Mouse (Mus musculus) c-Kit-positive CD71-positive TER-119-positive erythroid progenitor cells, embryonic 14.5 days (primary cell): Measurements from ENCODE around the gene Tapbp.
"Not testable (repeated sequence)": the region's sequence is repeated elsewhere in the genome, so short reads cannot be mapped to it uniquely, and the experiment has no call there.

Experiments used
- DNase-seq: peaks from one replicate; pipeline ENCODE4 v3.0.0-alpha.2; 2013; ENCODE audit warnings: low spot score

Gene Tapbp

GRCm38 (mm10) chr17:33948090-33948904 lies 32.6 kb downstream of the Tapbp start:
- DNase-seq, result no peak

DNA sequence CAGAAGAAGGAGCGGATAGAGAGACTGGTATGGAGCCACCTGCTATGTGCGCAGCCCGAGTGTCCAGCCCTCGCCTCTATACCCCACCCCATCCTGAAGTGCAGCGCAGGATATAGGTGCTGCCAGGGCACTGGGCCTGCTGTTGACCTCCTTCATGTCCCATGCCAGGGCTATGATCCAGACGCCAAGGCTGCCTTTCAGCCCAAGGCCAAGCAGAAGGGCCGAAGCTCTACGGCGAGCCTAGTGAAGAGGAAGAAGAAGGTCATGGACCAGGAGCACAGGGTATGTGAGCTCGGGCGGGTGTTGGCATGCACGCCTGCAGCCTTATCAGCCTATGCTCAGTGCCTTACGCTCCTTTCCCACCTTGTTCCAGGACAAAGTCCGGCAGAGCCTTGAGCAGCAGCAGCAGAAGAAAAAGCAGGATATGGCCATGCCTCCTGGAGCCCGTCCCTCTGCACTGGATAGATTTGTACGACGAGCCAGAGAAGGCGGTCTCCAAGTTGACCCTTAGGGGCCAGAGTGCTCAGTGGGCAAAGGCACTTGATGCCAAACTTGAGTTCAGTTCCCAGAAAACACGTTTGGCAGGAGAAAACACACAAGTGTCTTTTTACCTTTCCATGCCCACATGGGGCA lies 33.3 kb downstream of the Tapbp start:
- no peak for DNase-seq

GRCm38 (mm10) chr17:33950131-33950625 lies 34.5 kb downstream of the Tapbp start:
- no peak for DNase-seq

DNA sequence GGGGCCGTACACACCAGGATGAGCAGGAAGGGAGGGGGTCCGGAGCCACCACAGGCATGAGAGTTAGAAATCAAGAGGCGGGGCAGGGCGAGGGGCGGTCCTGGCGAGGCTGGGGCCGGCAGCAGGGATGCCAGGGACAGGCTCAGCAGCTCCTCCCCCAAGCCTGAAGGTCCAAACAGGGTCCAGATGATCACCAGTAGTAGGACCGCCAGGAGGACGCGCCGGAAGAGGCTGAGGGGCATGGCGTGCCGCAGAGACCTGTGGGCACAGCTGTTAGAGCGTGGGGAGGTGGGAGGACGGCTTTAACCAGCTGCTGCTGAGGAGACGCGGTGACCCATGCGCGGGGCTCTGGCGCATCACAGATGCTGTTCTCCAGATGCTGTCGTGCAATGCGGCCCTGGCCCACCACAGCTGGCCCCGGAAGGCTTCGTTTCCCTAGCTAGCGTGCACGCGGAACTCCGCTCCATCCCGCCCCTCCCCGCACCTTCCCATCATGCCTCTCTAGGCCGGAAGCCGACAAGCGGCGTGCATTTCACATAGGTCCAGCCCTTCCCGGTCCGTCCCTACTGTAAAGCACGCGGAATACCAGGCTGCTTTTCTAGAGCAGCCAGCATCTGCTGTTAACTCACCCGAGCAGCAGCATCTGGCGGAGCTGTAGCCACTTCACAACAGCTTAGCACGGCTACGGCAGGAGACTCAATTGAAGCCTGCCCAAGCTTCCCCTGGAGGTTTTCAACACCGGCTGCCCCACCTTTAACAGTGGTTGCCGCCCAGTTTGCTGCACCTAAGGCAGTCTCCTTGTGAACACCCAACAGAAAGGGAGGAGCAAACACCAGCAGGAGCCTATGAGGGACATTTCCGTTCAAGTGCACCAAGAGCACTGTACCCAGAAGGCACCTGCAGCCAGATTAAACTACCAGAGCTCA lies 35.6 kb downstream of the Tapbp start, which contains the start of gene B3galt4:
Gene B3galt4 (minus strand): TSS at position 468 of the 926 bp plus-strand sequence.
- peak; percentile 85 for DNase-seq

- DNase-seq, result not testable (repeated sequence)
These were observed 36.3 kb downstream of the Tapbp start for GRCm38 (mm10) chr17:33952015-33952414.

DNA sequence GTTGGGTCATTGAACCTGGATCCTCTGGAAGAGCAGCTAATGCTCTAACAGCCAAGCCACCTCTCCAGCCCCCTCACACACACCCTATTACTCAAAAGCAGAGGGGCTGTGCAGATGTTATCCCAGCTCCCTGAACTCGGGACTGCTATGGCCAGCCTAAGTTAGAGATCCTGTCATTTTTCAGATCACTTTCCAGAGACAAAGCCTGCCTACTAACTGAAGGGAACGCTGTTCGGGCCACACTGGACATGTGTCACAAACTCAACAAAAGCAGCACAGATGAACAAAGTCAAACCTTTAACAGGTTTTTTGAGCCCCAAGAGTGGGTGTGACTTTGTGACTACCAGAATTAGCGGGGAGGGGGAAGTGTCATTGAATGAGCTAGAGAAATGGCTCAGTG lies 37.2 kb downstream of the Tapbp start:
- no peak for DNase-seq

GRCm38 (mm10) chr17:33953310-33953709 lies 37.6 kb downstream of the Tapbp start:
- DNase-seq, result no peak

GRCm38 (mm10) chr17:33953961-33954565 lies 38.4 kb downstream of the Tapbp start:
- DNase-seq, result no peak

DNA sequence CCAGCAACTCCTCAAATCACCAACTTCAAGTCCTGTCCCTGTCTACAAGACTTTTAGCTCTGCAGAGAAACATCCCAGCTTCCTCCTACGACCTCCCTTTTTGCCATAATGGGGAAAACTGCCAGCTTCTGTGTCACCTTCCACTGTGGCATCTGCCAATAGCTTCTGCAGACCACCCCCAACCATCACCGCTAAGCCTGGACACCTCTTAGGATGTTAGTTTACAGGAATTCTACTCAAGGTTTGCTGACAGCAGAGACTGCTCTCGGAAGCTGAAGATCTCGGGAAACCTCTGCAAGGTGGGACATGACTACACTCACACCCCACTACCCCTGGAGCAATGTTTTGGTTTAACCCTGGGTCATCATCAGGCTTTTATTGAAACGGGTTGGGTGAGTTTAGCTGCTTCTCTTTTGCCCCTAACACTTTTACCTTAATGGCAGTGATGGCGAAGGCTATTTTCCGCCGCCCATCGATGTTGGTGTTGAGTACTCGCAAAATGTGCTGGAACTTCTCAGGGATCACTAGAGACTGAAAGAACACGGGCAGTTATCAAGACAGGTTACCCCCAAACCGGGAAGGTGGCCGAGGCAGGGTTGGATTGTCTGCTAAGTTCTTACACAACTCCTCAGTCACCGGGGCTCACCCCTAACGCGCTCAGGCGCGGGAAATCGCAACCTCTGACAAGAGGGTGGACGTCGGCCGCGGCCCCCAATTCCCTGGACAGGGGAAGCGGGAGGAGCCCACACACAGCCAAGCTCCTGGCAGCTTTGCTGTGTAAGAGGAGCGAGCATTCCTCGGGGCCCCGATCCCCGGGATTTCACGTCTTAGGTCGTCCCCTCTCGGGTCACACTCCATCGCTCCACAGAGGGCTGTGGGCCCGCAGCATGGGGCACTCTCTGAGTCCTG lies 39.2 kb downstream of the Tapbp start:
- no peak for DNase-seq

- DNase-seq, result peak; percentile 96
These were observed 40.0 kb downstream of the Tapbp start, which contains the start of the genes Vps52 and Rps18 for GRCm38 (mm10) chr17:33955555-33956214. Vps52 (plus strand) TSS chr17:33955812. Rps18 (minus strand) TSS chr17:33956001.

DNA sequence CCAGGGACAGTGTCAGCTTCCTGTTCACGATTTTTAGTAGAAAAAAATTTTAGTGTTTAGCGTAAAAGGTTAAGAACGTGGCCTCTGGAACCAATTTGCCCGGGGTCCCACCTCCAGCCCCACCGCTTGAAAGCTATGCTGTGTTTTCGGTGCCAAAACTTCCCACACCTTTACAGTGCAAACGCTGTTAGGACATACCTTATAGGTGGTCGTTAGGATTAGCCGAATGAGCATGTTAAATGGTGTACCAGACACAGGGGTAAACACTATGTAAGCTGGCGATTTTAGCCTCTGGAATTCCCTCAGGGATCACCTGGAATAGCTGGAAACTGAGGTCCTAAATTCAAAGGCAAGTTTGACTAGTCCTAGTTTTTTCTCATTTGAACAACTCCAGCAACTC lies 40.6 kb downstream of the Tapbp start:
- no peak for DNase-seq

- DNase-seq, result no peak
These were observed 41.8 kb downstream of the Tapbp start for GRCm38 (mm10) chr17:33957493-33957892.

GRCm38 (mm10) chr17:33958451-33958850 lies 42.8 kb downstream of the Tapbp start:
- DNase-seq, result no peak

- DNase-seq, result no peak
These were observed 43.4 kb downstream of the Tapbp start for GRCm38 (mm10) chr17:33959135-33959534.

DNA sequence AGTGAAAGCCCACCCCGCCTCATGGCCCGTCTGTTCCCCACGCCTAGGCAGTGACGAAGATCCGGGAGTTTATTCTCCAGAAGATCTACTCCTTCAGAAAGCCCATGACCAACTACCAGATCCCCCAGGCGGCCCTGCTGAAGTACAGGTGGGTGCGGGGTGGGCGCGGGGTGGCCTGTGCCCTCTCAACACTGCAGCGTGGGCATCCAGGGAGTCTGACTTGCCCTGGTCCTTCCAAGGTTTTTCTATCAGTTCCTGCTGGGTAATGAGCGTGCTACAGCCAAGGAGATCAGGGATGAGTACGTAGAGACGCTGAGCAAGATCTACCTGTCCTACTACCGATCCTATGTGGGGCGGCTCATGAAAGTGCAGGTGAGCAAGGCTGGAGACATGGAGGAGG lies 44.2 kb downstream of the Tapbp start:
- no peak for DNase-seq

GRCm38 (mm10) chr17:33962876-33963275 lies 47.2 kb downstream of the Tapbp start:
- no peak for DNase-seq

DNA sequence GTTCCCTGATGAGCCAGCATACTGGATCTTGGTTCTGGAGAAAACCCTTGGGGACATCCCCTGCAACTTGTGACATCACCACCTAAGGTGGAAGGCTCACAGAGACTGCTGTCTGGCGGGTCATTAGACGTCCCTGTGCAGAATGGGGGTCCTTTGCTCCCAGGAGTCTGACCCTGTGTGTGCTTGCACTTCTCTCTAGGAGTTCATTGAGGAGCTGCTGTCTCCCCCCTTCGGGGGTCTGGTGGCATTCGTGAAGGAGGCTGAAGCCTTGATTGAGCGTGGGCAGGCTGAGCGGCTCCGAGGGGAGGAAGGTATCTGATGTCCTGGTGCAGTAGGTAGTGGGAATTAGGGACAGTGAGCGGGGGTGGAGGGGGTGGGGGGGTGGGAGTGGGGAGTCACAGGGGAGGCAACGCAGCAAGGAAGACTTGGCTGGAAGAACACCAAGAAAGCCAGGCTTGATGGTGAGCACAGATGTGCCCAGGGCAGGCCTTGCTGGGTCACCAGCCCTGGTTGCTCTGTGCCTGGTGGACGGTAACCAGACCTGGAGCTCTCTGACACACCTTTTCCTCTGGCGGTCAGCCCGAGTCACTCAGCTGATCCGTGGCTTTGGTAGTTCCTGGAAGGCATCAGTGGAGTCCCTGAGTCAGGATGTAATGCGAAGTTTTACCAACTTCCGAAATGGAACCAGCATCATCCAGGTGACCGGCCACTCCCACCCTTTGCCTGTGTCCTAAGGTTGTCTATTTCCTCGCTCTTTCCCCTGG lies 49.6 kb downstream of the Tapbp start:
- no peak for DNase-seq

DNA sequence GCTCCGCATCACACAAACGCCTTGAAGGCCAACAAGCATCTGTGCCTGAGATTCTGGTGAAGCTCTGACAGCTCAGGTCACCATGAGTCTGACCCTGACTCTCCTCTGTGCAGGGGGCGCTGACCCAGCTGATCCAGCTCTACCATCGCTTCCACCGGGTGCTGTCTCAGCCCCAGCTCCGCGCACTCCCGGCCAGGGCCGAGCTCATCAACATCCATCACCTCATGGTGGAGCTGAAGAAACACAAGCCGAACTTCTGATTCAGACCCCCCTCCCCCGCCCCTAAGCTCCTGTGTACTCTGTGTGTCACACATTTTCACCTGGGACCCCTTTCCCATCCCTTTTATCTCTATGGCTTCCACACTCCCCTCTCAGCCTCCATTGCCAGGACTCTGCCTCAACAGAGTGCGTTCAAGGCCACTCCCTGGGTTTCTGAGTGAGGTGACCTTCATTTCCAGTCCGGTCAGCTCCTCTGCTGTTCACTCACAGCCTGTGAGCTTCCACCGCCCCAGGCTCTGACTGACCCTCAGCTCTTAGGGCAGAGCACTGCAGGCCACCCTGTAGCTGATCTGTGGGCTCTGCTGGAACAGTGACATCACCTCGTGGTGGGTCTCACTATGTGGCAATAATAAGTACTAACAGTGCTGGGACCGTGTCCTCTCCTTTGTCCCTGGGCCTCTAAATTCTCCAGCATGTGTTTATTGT lies 50.3 kb downstream of the Tapbp start:
- no peak for DNase-seq

DNA sequence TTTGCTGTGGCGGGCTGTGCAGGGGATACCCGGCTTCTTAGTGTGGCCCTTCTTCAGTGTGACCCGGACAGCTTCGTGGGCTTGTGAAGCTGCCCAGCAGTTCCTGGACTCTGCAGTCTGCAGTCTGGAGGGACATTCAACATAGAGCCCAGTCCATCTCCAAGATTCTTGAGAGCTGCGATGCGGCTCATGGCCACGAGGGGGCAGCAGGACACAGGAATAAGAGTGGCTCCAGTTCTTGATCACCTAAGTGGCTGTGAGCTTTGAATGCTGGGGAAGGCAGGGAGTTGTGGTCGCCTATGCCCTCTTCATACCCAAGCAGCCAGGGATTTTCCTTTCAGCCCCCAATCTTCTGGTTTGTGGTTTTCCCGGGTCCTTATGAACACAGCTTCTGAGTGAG lies 52.8 kb downstream of the Tapbp start:
- DNase-seq, result peak; percentile 74
